15 mouse cellular contexts compared by ENCODE assay signal in the genomic region with DNA sequence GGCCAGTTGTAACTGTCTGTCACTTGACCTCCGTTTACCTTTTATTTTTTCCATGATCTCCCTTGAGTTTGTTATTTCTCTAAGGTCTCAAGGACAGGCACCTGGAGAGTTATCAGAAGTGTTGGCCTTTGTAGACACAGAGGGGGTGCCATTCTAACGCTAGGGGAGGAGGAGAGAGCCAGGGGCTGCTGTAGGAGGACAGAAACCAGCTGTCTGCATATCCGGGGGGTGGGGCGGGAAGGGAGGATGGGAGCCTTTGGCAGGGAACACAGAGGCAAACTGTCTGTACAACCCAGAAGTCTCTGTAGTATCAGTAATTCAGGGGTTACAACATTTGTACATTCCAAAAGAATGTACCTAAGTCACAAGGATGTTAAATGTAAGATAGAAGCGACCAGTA.
"Had no signal": no experiment of that assay in that cellular context is flagged by ENCODE, and none has a peak within 500 bp of the region (broad histone marks: within the 10 kb centered on the region; RNA-seq: fewer than 3 reads in every experiment).

No protein-coding gene starts in this region.

- DNase-seq: lung, postnatal 10 days; retina, postnatal 1 day; right cerebral cortex, postnatal 4 days; spleen, adult 18-20 months; thymus, adult 18-20 months; thymus, postnatal 14 days had no signal

- ATAC-seq: hindbrain, embryonic 16.5 days; inflammation-experienced regulatory T-cells, adult 6 months; intestine, postnatal 0 days; liver, embryonic 12.5 days; midbrain, embryonic 13.5 days had no signal

- H3K9ac ChIP-seq: liver, embryonic 12.5 days; midbrain, embryonic 13.5 days; neural tube, embryonic 15.5 days had no signal

- H3K36me3 ChIP-seq: limb, embryonic 10.5 days; liver, embryonic 12.5 days; midbrain, embryonic 13.5 days; neural tube, embryonic 15.5 days had no signal

- H3K4me1 ChIP-seq: limb, embryonic 10.5 days; liver, embryonic 12.5 days; midbrain, embryonic 13.5 days; neural tube, embryonic 15.5 days had no signal

- H3K27ac ChIP-seq: left cerebral cortex, adult 2 months; limb, embryonic 10.5 days; liver, embryonic 12.5 days; midbrain, embryonic 13.5 days; neural tube, embryonic 15.5 days had no signal

- H3K27me3 ChIP-seq: liver, embryonic 12.5 days; midbrain, embryonic 13.5 days; neural tube, embryonic 15.5 days had no signal

- H3K4me2 ChIP-seq: liver, embryonic 12.5 days; midbrain, embryonic 13.5 days; neural tube, embryonic 15.5 days had no signal

- H3K9me3 ChIP-seq: limb, embryonic 10.5 days; liver, embryonic 12.5 days; midbrain, embryonic 13.5 days; neural tube, embryonic 15.5 days had no signal

- H3K4me3 ChIP-seq: left cerebral cortex, adult 2 months; limb, embryonic 10.5 days; liver, embryonic 12.5 days; midbrain, embryonic 13.5 days; myocyte; neural tube, embryonic 15.5 days had no signal
